Mouse (Mus musculus): ENCODE measurements around the gene Agbl1. TPM values are rescaled to one million over a fixed set of nuclear protein-coding genes. Genes with fewer than 3 reads are reported as not detected.

Gene Agbl1
- polyA plus RNA-seq, 1 experiment, result not detected

GRCm38 (mm10) chr7:76474233-76474632 is 244.5 kb downstream of the Agbl1 start:
- Histone ChIP-seq H3K27me3 (ENCODE audit: control insufficient read depth, insufficient read depth, low read length, poor library complexity, severe bottlenecking) (no peaks in the 10 kb centered on the region), H3K4me1 (ENCODE audit: control insufficient read depth, insufficient read depth, low read length) (no peaks in the 10 kb centered on the region), H3K9ac (ENCODE audit: low read depth, poor library complexity, severe bottlenecking) (no peak overlapping the region), H3K36me3 (ENCODE audit: control insufficient read depth, insufficient read depth, low read length, poor library complexity, severe bottlenecking) (no peaks in the 10 kb centered on the region), H3K4me3 (ENCODE audit: low read depth, low read length) (no peak overlapping the region), H3K27ac (ENCODE audit: insufficient read depth, low read length) (no peak overlapping the region), H3K9me3 (replicated peaks; ENCODE audit: control insufficient read depth, insufficient read depth, low read length, poor library complexity, severe bottlenecking) (no peaks in the 10 kb centered on the region)
- TF ChIP-seq CTCF (IDR thresholded peaks at IDR 0.05; ENCODE audit: low read depth, low read length) (no peak), POLR2A (IDR thresholded peaks at IDR 0.05; ENCODE audit: insufficient read depth, low read length) (no peak), EP300 (IDR thresholded peaks at IDR 0.05; ENCODE audit: insufficient read depth, low read depth, low read length) (no peak)

- H3K9ac ChIP-seq (ENCODE audit: low read depth, poor library complexity, severe bottlenecking), result no peak overlapping the region
- H3K27ac ChIP-seq (ENCODE audit: insufficient read depth, low read length), result no peak overlapping the region
- H3K27me3 ChIP-seq (ENCODE audit: control insufficient read depth, insufficient read depth, low read length, poor library complexity, severe bottlenecking), result no peaks in the 10 kb centered on the region
- H3K4me1 ChIP-seq (ENCODE audit: control insufficient read depth, insufficient read depth, low read length), result no peaks in the 10 kb centered on the region
- no peak overlapping the region for H3K4me3 ChIP-seq (ENCODE audit: low read depth, low read length)
- TF ChIP-seq EP300 (IDR thresholded peaks at IDR 0.05; ENCODE audit: insufficient read depth, low read depth, low read length) (no peak), CTCF (IDR thresholded peaks at IDR 0.05; ENCODE audit: low read depth, low read length) (no peak), POLR2A (IDR thresholded peaks at IDR 0.05; ENCODE audit: insufficient read depth, low read length) (no peak)
- H3K9me3 ChIP-seq (replicated peaks; ENCODE audit: control insufficient read depth, insufficient read depth, low read length, poor library complexity, severe bottlenecking), result no peaks in the 10 kb centered on the region
- H3K36me3 ChIP-seq (ENCODE audit: control insufficient read depth, insufficient read depth, low read length, poor library complexity, severe bottlenecking), result no peaks in the 10 kb centered on the region
Measured at GRCm38 (mm10) chr7:76485546-76485945, 255.9 kb downstream of the Agbl1 start.

- H3K36me3 ChIP-seq (ENCODE audit: control insufficient read depth, insufficient read depth, low read length, poor library complexity, severe bottlenecking), result no peaks in the 10 kb centered on the region
- TF ChIP-seq POLR2A (IDR thresholded peaks at IDR 0.05; ENCODE audit: insufficient read depth, low read length) (no peak), EP300 (IDR thresholded peaks at IDR 0.05; ENCODE audit: insufficient read depth, low read depth, low read length) (no peak), CTCF (IDR thresholded peaks at IDR 0.05; ENCODE audit: low read depth, low read length) (no peak)
Measured at GRCm38 (mm10) chr7:76487519-76487918, 257.8 kb downstream of the Agbl1 start.

DNA sequence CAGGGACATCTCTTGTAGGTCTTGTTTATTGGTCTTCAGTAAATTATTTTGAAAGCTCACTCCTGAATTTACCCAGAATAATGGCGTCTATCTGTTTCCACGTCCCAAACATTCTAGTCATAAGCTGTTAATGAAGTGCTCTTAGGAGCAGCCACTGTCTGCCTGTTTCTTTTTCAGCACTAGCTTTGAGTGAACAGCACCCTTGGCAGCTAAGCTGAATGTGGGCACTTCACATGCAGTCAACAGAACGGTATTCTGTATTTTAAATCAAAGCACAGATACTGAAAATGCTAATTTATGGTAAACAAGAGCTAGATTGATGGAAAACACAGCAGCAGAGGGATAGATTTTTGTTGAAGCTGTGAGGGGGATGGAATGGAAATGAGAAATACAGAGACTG is 294.6 kb downstream of the Agbl1 start:
- no peaks in the 10 kb centered on the region for H3K9me3 ChIP-seq (replicated peaks; ENCODE audit: control insufficient read depth, insufficient read depth, low read length, poor library complexity, severe bottlenecking)
- H3K4me3 ChIP-seq (ENCODE audit: low read depth, low read length), result no peak overlapping the region
- H3K4me1 ChIP-seq (ENCODE audit: control insufficient read depth, insufficient read depth, low read length), result no peaks in the 10 kb centered on the region
- no peaks in the 10 kb centered on the region for H3K36me3 ChIP-seq (ENCODE audit: control insufficient read depth, insufficient read depth, low read length, poor library complexity, severe bottlenecking)
- TF ChIP-seq POLR2A (IDR thresholded peaks at IDR 0.05; ENCODE audit: insufficient read depth, low read length) (no peak), CTCF (IDR thresholded peaks at IDR 0.05; ENCODE audit: low read depth, low read length) (no peak), EP300 (IDR thresholded peaks at IDR 0.05; ENCODE audit: insufficient read depth, low read depth, low read length) (no peak)
- no peak overlapping the region for H3K9ac ChIP-seq (ENCODE audit: low read depth, poor library complexity, severe bottlenecking)
- H3K27ac ChIP-seq (ENCODE audit: insufficient read depth, low read length), result no peak overlapping the region
- no peaks in the 10 kb centered on the region for H3K27me3 ChIP-seq (ENCODE audit: control insufficient read depth, insufficient read depth, low read length, poor library complexity, severe bottlenecking)

More at GRCm38 (mm10) chr7:76487519-76487918, 257.8 kb downstream of the Agbl1 start:
- Histone ChIP-seq H3K27me3 (ENCODE audit: control insufficient read depth, insufficient read depth, low read length, poor library complexity, severe bottlenecking) (no peaks in the 10 kb centered on the region), H3K9ac (ENCODE audit: low read depth, poor library complexity, severe bottlenecking) (no peak overlapping the region), H3K4me3 (ENCODE audit: low read depth, low read length) (no peak overlapping the region), H3K9me3 (replicated peaks; ENCODE audit: control insufficient read depth, insufficient read depth, low read length, poor library complexity, severe bottlenecking) (no peaks in the 10 kb centered on the region), H3K27ac (ENCODE audit: insufficient read depth, low read length) (no peak overlapping the region), H3K4me1 (ENCODE audit: control insufficient read depth, insufficient read depth, low read length) (no peaks in the 10 kb centered on the region)

DNA sequence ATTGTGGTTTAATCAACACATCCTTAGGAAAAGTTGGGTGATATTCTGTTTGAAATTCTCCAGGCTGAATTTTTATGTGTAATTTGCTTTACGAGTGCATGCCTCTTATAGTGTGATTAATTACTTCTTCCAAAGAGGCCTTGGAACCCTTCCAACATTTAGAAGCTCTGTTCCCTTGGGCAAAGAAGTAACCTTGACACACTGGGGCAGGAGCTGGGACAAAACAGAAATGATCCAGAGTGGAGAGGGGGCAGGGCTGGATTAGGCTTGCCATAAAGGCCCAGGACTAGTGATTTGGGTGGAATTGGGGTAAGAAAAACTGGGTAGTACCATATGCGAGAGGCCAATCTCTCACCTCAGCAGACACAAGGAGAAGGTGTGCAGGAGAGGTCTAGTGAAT is 316.8 kb downstream of the Agbl1 start:
- Histone ChIP-seq H3K36me3 (ENCODE audit: control insufficient read depth, insufficient read depth, low read length, poor library complexity, severe bottlenecking) (no peaks in the 10 kb centered on the region), H3K27ac (ENCODE audit: insufficient read depth, low read length) (no peak overlapping the region), H3K9me3 (replicated peaks; ENCODE audit: control insufficient read depth, insufficient read depth, low read length, poor library complexity, severe bottlenecking) (no peaks in the 10 kb centered on the region), H3K4me3 (ENCODE audit: low read depth, low read length) (no peak overlapping the region), H3K27me3 (ENCODE audit: control insufficient read depth, insufficient read depth, low read length, poor library complexity, severe bottlenecking) (no peaks in the 10 kb centered on the region), H3K9ac (ENCODE audit: low read depth, poor library complexity, severe bottlenecking) (no peak overlapping the region), H3K4me1 (ENCODE audit: control insufficient read depth, insufficient read depth, low read length) (no peaks in the 10 kb centered on the region)
- TF ChIP-seq EP300 (IDR thresholded peaks at IDR 0.05; ENCODE audit: insufficient read depth, low read depth, low read length) (no peak), POLR2A (IDR thresholded peaks at IDR 0.05; ENCODE audit: insufficient read depth, low read length) (no peak), CTCF (IDR thresholded peaks at IDR 0.05; ENCODE audit: low read depth, low read length) (no peak)

GRCm38 (mm10) chr7:76547313-76547712 is 317.6 kb downstream of the Agbl1 start:
- TF ChIP-seq EP300 (IDR thresholded peaks at IDR 0.05; ENCODE audit: insufficient read depth, low read depth, low read length), result no peak
- TF ChIP-seq POLR2A (IDR thresholded peaks at IDR 0.05; ENCODE audit: insufficient read depth, low read length), result no peak
- no peak for TF ChIP-seq CTCF (IDR thresholded peaks at IDR 0.05; ENCODE audit: low read depth, low read length)
- no peak overlapping the region for H3K9ac ChIP-seq (ENCODE audit: low read depth, poor library complexity, severe bottlenecking)
- H3K27me3 ChIP-seq (ENCODE audit: control insufficient read depth, insufficient read depth, low read length, poor library complexity, severe bottlenecking), result no peaks in the 10 kb centered on the region
- no peak overlapping the region for H3K27ac ChIP-seq (ENCODE audit: insufficient read depth, low read length)
- no peak overlapping the region for H3K4me3 ChIP-seq (ENCODE audit: low read depth, low read length)
- H3K9me3 ChIP-seq (replicated peaks; ENCODE audit: control insufficient read depth, insufficient read depth, low read length, poor library complexity, severe bottlenecking), result no peaks in the 10 kb centered on the region
- H3K36me3 ChIP-seq (ENCODE audit: control insufficient read depth, insufficient read depth, low read length, poor library complexity, severe bottlenecking), result no peaks in the 10 kb centered on the region
- H3K4me1 ChIP-seq (ENCODE audit: control insufficient read depth, insufficient read depth, low read length), result no peaks in the 10 kb centered on the region
